ENCODE assay signal across 8 mouse cellular contexts in genomic region chr12:21416506-21416905, GRCm38 (mm10). TPM values are rescaled to one million over a fixed set of nuclear protein-coding genes. Genes with fewer than 3 reads are reported as not detected.
DNase-seq lines count a peak whose midpoint lies in the region; ATAC-seq lines count a peak whose summit lies in the region.

No protein-coding gene starts in this region.

- ATAC-seq in hindbrain, embryonic 13.5 days (ENCODE audit: low FRiP score): no peak

- peaks cover 44% of the 10 kb centered on the region for H3K36me3 ChIP-seq in embryonic facial prominence, embryonic 10.5 days (replicated peaks)
- H3K36me3 ChIP-seq in hindbrain, embryonic 13.5 days: peaks cover 32% of the 10 kb centered on the region

- peak overlapping the region; percentile 86 for H3K4me3 ChIP-seq in embryonic facial prominence, embryonic 10.5 days
- peak overlapping the region; percentile 92 for H3K4me3 ChIP-seq in hindbrain, embryonic 13.5 days

- peak overlapping the region; percentile 77 for H3K4me2 ChIP-seq in hindbrain, embryonic 13.5 days

- 0% methylated on average over 15 of the region's 15 CpGs for WGBS in embryonic facial prominence, embryonic 10.5 days
- WGBS in hindbrain, embryonic 13.5 days: under 1% methylated on average over 14 of the region's 15 CpGs

- peak overlapping the region; percentile 88 for H3K27ac ChIP-seq in embryonic facial prominence, embryonic 10.5 days (replicated peaks)
- peak overlapping the region; percentile 81 for H3K27ac ChIP-seq in hindbrain, embryonic 13.5 days

- peaks cover 24% of the 10 kb centered on the region; the same call in 1 of the 2 replicates for H3K9me3 ChIP-seq in embryonic facial prominence, embryonic 10.5 days
- no peaks in the 10 kb centered on the region for H3K9me3 ChIP-seq in hindbrain, embryonic 13.5 days

- H3K9ac ChIP-seq in hindbrain, embryonic 13.5 days: peak overlapping the region; percentile 99

- peaks cover 20% of the 10 kb centered on the region for H3K4me1 ChIP-seq in embryonic facial prominence, embryonic 10.5 days
- peaks cover 21% of the 10 kb centered on the region for H3K4me1 ChIP-seq in hindbrain, embryonic 13.5 days (replicated peaks)

- no peaks in the 10 kb centered on the region for H3K27me3 ChIP-seq in embryonic facial prominence, embryonic 10.5 days (replicated peaks; ENCODE audit: low read depth, poor library complexity, severe bottlenecking)
- H3K27me3 ChIP-seq in hindbrain, embryonic 13.5 days: no peaks in the 10 kb centered on the region

- peak; percentile 25 for DNase-seq in kidney, postnatal 10 days
- no peak for DNase-seq in kidney, adult 9 months
- DNase-seq in MN1 (ENCODE audit: low spot score): peak; percentile 15
- DNase-seq in embryonic facial prominence, embryonic 10.5 days (ENCODE audit: low spot score): peak; percentile 35
- DNase-seq in lung, postnatal 10 days: peak; percentile 12
- DNase-seq in yolk sac, embryonic 10.5 days (ENCODE audit: low spot score): no peak
- DNase-seq in left cerebral cortex, adult 11 months (ENCODE audit: low spot score): no peak

RNA-seq across cellular contexts. Expression of gene Ywhaq, which starts 0.9 kb away (rescaled TPM):
- polyA plus RNA-seq in embryonic facial prominence, embryonic 10.5 days (2016; fragmentation: Nextera tagmentation; extraction: Ambion mirVana): 1,000 and 1,033 TPM in 2 replicates
- polyA plus RNA-seq in hindbrain, embryonic 13.5 days (2015; fragmentation: Nextera tagmentation; extraction: Ambion mirVana): 1,136 and 1,161 TPM in 2 replicates

RNA-seq across cellular contexts. Expression of gene Adam17, which starts 43.1 kb away (rescaled TPM):
- polyA plus RNA-seq in embryonic facial prominence, embryonic 10.5 days (2016; fragmentation: Nextera tagmentation; extraction: Ambion mirVana): 42.3 and 43.1 TPM in 2 replicates
- polyA plus RNA-seq in hindbrain, embryonic 13.5 days (2015; fragmentation: Nextera tagmentation; extraction: Ambion mirVana): 21.5 and 22.8 TPM in 2 replicates

Comparison
In these comparisons a context has a peak if more than half of its experiments do, and no peak if none do; other contexts are left out.
1. DNase-seq: peak in kidney, postnatal 10 days (single experiment), MN1 (single experiment), embryonic facial prominence, embryonic 10.5 days (single experiment) and lung, postnatal 10 days (single experiment); none in kidney, adult 9 months (single experiment), yolk sac, embryonic 10.5 days (single experiment) and left cerebral cortex, adult 11 months (single experiment).